Mouse (Mus musculus): ENCODE measurements around the gene Trim38. TPM values are rescaled to one million over a fixed set of nuclear protein-coding genes. Genes with fewer than 3 reads are reported as not detected.
A peak's percentile ranks its signal among the peaks of the same experiment; 100 is the strongest.
"Not testable (repeated sequence)": the region's sequence is repeated elsewhere in the genome, so short reads cannot be mapped to it uniquely, and the experiment has no call there.

Trim38 gene
- polyA plus RNA-seq, 1 experiment from 2014 or later: not detected

DNA sequence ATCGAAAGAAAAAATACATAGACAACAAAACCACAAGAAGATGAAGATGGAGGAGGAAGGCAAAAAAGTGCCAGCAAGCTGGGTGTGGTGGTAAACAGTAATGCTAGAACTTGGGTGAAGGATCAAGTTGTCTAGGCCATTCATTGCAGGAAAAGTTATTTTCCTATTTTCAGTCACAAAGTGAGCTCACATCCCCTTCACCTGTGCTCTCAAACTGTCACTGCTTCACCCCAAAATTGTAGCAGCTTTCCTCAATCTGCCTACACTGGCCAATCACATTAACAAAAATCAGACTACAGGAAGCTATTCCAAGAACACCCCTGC, 9.8 kb upstream of the Trim38 start:
- H3K27ac ChIP-seq (ENCODE audit: low read depth, low read length): no peak overlapping the region
- ATAC-seq: no peak

DNA sequence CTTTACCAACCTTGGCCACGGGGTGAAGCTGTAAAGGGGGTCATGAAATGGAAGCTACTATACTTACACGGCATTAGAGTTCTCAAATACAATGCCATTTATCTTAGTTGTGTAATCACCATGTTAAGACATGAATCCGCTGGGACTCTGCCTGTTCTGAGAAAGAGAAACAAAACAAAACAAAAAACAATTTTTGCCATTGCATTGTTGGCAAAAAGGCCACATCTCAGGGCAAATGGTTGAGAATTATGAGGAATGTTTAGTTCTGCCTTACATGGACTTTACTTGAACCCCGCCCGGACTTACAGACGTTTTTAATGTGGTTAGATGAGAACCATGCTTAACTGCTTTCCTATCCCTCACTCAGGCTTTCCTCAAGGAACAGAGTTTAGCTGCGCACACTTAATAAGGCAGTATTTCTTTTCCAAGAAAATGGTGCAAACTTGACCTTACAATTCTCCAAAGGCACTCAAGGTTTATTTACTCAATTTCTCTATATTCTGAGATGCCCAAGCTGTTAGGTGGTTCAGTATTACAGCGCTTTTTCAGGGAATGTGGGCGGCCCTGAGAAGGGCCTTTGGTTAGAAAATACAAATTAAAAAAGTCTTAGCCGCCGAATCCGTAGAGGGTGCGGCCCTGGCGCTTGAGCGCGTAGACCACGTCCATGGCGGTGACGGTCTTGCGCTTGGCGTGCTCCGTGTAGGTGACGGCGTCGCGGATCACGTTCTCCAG, 9.3 kb upstream of the Trim38 start:
- 2% methylated on average over 18 of the region's 27 CpGs for WGBS

More for the DNA sequence above, 9.8 kb upstream of the Trim38 start:
- H3K36me3 ChIP-seq (ENCODE audit: control insufficient read depth, insufficient read depth, low read length): no peaks in the 10 kb centered on the region
- H3K9me3 ChIP-seq (ENCODE audit: control insufficient read depth, low read length): no peaks in the 10 kb centered on the region
- H3K9ac ChIP-seq (ENCODE audit: low read depth, low read length): no peak overlapping the region
- H3K4me1 ChIP-seq (ENCODE audit: control insufficient read depth, insufficient read depth, low read depth, low read length): peaks cover 18% of the 10 kb centered on the region
- 69% methylated on average over 1 of the region's 1 CpGs for whole genome bisulfite sequencing
- H3K4me3 ChIP-seq (ENCODE audit: low read length): no peak overlapping the region
- no peaks in the 10 kb centered on the region for H3K27me3 ChIP-seq (replicated peaks; ENCODE audit: control insufficient read depth, insufficient read depth, low read length)
- H3K4me2 ChIP-seq (ENCODE audit: low read length): peak overlapping the region; percentile 94

DNA sequence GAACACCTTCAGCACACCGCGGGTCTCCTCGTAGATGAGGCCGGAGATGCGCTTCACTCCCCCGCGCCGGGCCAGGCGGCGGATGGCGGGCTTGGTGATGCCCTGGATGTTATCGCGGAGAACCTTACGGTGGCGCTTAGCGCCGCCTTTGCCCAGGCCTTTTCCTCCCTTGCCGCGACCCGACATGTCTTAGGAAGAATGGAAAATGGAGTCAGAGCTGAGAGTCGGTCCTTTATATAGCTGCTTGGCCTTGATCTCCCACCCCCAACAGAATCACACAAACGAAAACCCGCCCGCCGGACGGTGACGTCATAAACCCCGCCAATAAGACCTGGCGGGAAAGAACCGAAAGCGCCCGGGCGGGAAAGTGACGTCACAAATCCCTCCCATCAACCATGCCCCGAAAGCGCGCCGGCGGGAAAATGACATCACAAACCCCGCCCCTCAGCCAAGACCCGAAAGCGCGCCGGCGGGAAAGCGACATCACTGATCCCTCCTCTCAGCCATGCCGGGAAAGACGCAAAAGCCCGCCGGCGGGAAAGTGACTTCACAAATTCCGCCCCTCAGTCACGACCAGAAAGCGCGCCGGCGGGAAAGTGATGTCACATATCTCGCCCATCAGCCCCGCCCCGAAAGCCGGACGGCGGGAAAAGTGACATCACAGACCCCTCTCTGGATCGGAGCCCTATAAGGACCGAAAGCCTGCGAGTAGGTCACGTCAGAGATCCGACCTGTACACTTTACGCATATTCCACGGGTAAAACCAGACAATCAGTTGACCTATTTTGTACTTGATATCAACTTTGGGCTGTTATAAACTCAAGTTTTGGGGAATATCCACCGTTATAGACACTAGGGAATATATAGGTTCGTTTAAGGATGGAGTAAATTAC, 8.5 kb upstream of the Trim38 start, which contains the start of gene Hist1h4a:
TSS of gene Hist1h4a (minus strand) at position 259 of the 893 bp plus-strand sequence.
- Histone ChIP-seq H3K9me3 (ENCODE audit: control insufficient read depth, low read length) (no peaks in the 10 kb centered on the region), H3K4me1 (ENCODE audit: control insufficient read depth, insufficient read depth, low read depth, low read length) (peaks cover 18% of the 10 kb centered on the region), H3K9ac (ENCODE audit: low read depth, low read length) (peak within 1 kb of the TSS; percentile 63), H3K27ac (ENCODE audit: low read depth, low read length) (peak within 1 kb of the TSS; percentile 82), H3K36me3 (ENCODE audit: control insufficient read depth, insufficient read depth, low read length) (no peaks in the 10 kb centered on the region), H3K4me2 (ENCODE audit: low read length) (peak within 1 kb of the TSS; percentile 94), H3K27me3 (replicated peaks; ENCODE audit: control insufficient read depth, insufficient read depth, low read length) (no peaks in the 10 kb centered on the region), H3K4me3 (ENCODE audit: low read length) (peak within 1 kb of the TSS; percentile 51)
- under 1% methylated on average over 62 of the region's 72 CpGs for WGBS
- ATAC-seq: peak; percentile 84

More for the DNA sequence above, 9.3 kb upstream of the Trim38 start:
- Histone ChIP-seq H3K9me3 (ENCODE audit: control insufficient read depth, low read length) (no peaks in the 10 kb centered on the region), H3K27me3 (replicated peaks; ENCODE audit: control insufficient read depth, insufficient read depth, low read length) (no peaks in the 10 kb centered on the region), H3K9ac (ENCODE audit: low read depth, low read length) (peak overlapping the region; percentile 63), H3K27ac (ENCODE audit: low read depth, low read length) (peak overlapping the region; percentile 81), H3K36me3 (ENCODE audit: control insufficient read depth, insufficient read depth, low read length) (no peaks in the 10 kb centered on the region), H3K4me1 (ENCODE audit: control insufficient read depth, insufficient read depth, low read depth, low read length) (peaks cover 18% of the 10 kb centered on the region), H3K4me3 (ENCODE audit: low read length) (peak overlapping the region; percentile 51), H3K4me2 (ENCODE audit: low read length) (peak overlapping the region; percentile 94)
- no peak; the same call in 1 of the 2 replicates for ATAC-seq

DNA sequence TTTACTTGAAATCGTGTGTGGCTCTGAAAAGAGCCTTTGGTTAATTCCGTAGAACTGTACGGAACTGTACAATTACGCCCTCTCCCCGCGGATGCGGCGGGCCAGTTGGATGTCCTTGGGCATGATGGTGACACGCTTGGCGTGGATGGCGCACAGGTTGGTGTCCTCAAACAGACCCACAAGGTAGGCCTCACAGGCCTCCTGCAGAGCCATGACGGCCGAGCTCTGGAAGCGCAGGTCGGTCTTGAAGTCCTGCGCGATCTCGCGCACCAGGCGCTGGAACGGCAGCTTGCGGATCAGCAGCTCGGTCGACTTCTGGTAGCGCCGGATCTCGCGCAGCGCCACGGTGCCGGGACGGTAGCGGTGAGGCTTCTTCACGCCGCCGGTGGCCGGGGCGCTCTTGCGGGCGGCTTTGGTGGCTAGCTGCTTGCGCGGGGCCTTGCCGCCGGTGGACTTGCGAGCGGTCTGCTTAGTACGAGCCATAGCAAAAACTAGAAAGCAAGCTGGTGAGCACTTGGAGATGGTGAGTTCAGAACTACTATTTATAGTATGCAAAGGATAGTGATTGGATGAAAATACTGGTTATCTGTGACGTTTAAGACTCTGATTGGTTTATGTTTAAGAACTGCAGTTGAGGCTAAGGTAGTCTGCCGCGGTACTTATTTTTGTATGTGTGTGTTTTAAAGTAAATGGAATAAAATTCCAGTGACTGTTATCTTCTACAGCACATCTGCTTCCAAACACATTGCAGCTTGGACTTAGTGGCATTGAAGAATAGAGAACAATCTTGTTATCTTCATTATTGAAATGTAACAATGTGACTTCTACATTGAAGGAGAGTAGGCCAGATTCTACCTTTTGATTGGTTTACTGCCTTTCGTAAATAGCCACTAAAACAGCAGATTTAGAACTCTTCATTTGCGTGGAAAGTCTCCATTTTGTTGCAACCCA, 7.6 kb upstream of the Trim38 start, which contains the start of gene Hist1h3a:
TSS of gene Hist1h3a (minus strand) at position 516 of the 951 bp plus-strand sequence.
- not testable (repeated sequence) for H3K36me3 ChIP-seq (ENCODE audit: control insufficient read depth, insufficient read depth, low read length); H3K27me3 ChIP-seq (replicated peaks; ENCODE audit: control insufficient read depth, insufficient read depth, low read length); H3K9me3 ChIP-seq (ENCODE audit: control insufficient read depth, low read length)
- Histone ChIP-seq H3K4me1 (ENCODE audit: control insufficient read depth, insufficient read depth, low read depth, low read length) (peaks cover 18% of the 10 kb centered on the region), H3K27ac (ENCODE audit: low read depth, low read length) (peak within 1 kb of the TSS; percentile 82), H3K4me3 (ENCODE audit: low read length) (peak within 1 kb of the TSS; percentile 68), H3K4me2 (ENCODE audit: low read length) (peak within 1 kb of the TSS; percentile 94), H3K9ac (ENCODE audit: low read depth, low read length) (peak within 1 kb of the TSS; percentile 52)
- ATAC-seq: peak; percentile 80
- WGBS: under 1% methylated on average over 30 of the region's 52 CpGs

- no peaks in the 10 kb centered on the region for H3K36me3 ChIP-seq (ENCODE audit: control insufficient read depth, insufficient read depth, low read length)
- WGBS: 1% methylated on average over 10 of the region's 10 CpGs
- no peaks in the 10 kb centered on the region for H3K9me3 ChIP-seq (ENCODE audit: control insufficient read depth, low read length)
- H3K27me3 ChIP-seq (replicated peaks; ENCODE audit: control insufficient read depth, insufficient read depth, low read length): no peaks in the 10 kb centered on the region
- H3K27ac ChIP-seq (ENCODE audit: low read depth, low read length): peak overlapping the region; percentile 82
- H3K4me2 ChIP-seq (ENCODE audit: low read length): peak overlapping the region; percentile 94
- H3K4me3 ChIP-seq (ENCODE audit: low read length): peak overlapping the region; percentile 68
- H3K9ac ChIP-seq (ENCODE audit: low read depth, low read length): no peak overlapping the region
- no peak for ATAC-seq
- peaks cover 15% of the 10 kb centered on the region for H3K4me1 ChIP-seq (ENCODE audit: control insufficient read depth, insufficient read depth, low read depth, low read length)
These were observed 6.5 kb upstream of the Trim38 start for GRCm38 (mm10) chr13:23763242-23763585.

GRCm38 (mm10) chr13:23763586-23764323, 6.0 kb upstream of the Trim38 start, which contains the start of gene Hist1h1a:
Gene Hist1h1a, plus strand, starts transcription at chr13:23763666.
- H3K9ac ChIP-seq (ENCODE audit: low read depth, low read length): peak within 1 kb of the TSS; percentile 69
- no peaks in the 10 kb centered on the region for H3K27me3 ChIP-seq (replicated peaks; ENCODE audit: control insufficient read depth, insufficient read depth, low read length)
- peak within 1 kb of the TSS; percentile 68 for H3K4me3 ChIP-seq (ENCODE audit: low read length)
- WGBS: 4% methylated on average over 34 of the region's 34 CpGs
- peak within 1 kb of the TSS; percentile 82 for H3K27ac ChIP-seq (ENCODE audit: low read depth, low read length)
- no peaks in the 10 kb centered on the region for H3K36me3 ChIP-seq (ENCODE audit: control insufficient read depth, insufficient read depth, low read length)
- H3K4me1 ChIP-seq (ENCODE audit: control insufficient read depth, insufficient read depth, low read depth, low read length): peaks cover 15% of the 10 kb centered on the region
- peak; percentile 80 for ATAC-seq
- peak within 1 kb of the TSS; percentile 94 for H3K4me2 ChIP-seq (ENCODE audit: low read length)
- H3K9me3 ChIP-seq (ENCODE audit: control insufficient read depth, low read length): no peaks in the 10 kb centered on the region

GRCm38 (mm10) chr13:23764324-23765171, 5.2 kb upstream of the Trim38 start:
- H3K27me3 ChIP-seq (replicated peaks; ENCODE audit: control insufficient read depth, insufficient read depth, low read length): no peaks in the 10 kb centered on the region
- peaks cover 15% of the 10 kb centered on the region for H3K4me1 ChIP-seq (ENCODE audit: control insufficient read depth, insufficient read depth, low read depth, low read length)
- no peak for ATAC-seq
- H3K9ac ChIP-seq (ENCODE audit: low read depth, low read length): peak overlapping the region; percentile 69
- 42% methylated on average over 11 of the region's 12 CpGs for WGBS
- peak overlapping the region; percentile 82 for H3K27ac ChIP-seq (ENCODE audit: low read depth, low read length)
- H3K9me3 ChIP-seq (ENCODE audit: control insufficient read depth, low read length): no peaks in the 10 kb centered on the region
- peak overlapping the region; percentile 68 for H3K4me3 ChIP-seq (ENCODE audit: low read length)
- H3K4me2 ChIP-seq (ENCODE audit: low read length): peak overlapping the region; percentile 94
- H3K36me3 ChIP-seq (ENCODE audit: control insufficient read depth, insufficient read depth, low read length): no peaks in the 10 kb centered on the region

All from hindbrain, embryonic 16.5 days (tissue).